Mouse (Mus musculus) forebrain, embryonic 10.5 days (tissue): ENCODE measurements around the gene Cd7. TPM values are rescaled to one million over a fixed set of nuclear protein-coding genes. Genes with fewer than 3 reads are reported as not detected.

ENCODE experiments used
- DNase-seq: peaks from one replicate; pipeline ENCODE4 v3.0.0-alpha.2; 2017; ENCODE audit warnings: low spot score; ENCODE audit errors: extremely low spot score
- H3K27ac ChIP-seq: fragments of 300-500 bp; sonication (generic); 2 replicates; pipeline ENCODE4 v1.5.1; 2016; ENCODE audit warnings: mild to moderate bottlenecking
- H3K27me3 ChIP-seq: fragments of 300-500 bp; sonication (generic); 2 replicates; pipeline ENCODE4 v1.6.1; 2016; ENCODE audit warnings: mild to moderate bottlenecking; ENCODE audit not compliant: poor library complexity, severe bottlenecking
- H3K36me3 ChIP-seq: fragments of 300-500 bp; sonication (generic); replicated peaks from 2 replicates; pipeline ENCODE4 v1.6.1; 2016; ENCODE audit warnings: mild to moderate bottlenecking, moderate library complexity
- H3K4me1 ChIP-seq: fragments of 300-500 bp; sonication (generic); 2 replicates; pipeline ENCODE4 v1.6.1; 2016
- H3K4me3 ChIP-seq: fragments of 300-500 bp; sonication (generic); 2 replicates; pipeline ENCODE4 v1.5.1; 2016; ENCODE audit warnings: mild to moderate bottlenecking, moderate library complexity
- H3K9me3 ChIP-seq: fragments of 300-500 bp; sonication (generic); 2 replicates; pipeline ENCODE4 v1.6.1; 2016; ENCODE audit warnings: mild to moderate bottlenecking, moderate library complexity
- WGBS: fragments of 180-500 bp; shearing (Covaris S2); methylation state at CpG from one replicate; pipeline ENCODE4 v1.1.7; 2016; 5-methylcytosine and 5-hydroxymethylcytosine counted together
- polyA plus RNA-seq: library from polyadenylated mRNA; unstranded; fragments of >200 nt; fragmentation: Nextera tagmentation; extraction: Ambion mirVana; gene quantifications from 2 replicates; pipeline ENCODE4 v1.2.1, GENCODE M21; 2016

Cd7 gene
- polyA plus RNA-seq, 1 experiment from 2014 or later, result not detected

- peaks cover 3% of the 10 kb centered on the region; the same call in 1 of the 2 replicates for H3K4me1 ChIP-seq
- no peak for DNase-seq
- no peak overlapping the region for H3K4me3 ChIP-seq
- H3K9me3 ChIP-seq, result no peaks in the 10 kb centered on the region
- H3K27me3 ChIP-seq, result no peaks in the 10 kb centered on the region
- peaks cover 3% of the 10 kb centered on the region for H3K36me3 ChIP-seq
- H3K27ac ChIP-seq, result no peak overlapping the region
- 70% methylated on average over 5 of the region's 5 CpGs for WGBS
Measured at GRCm38 (mm10) chr11:121004281-121004680, 34.9 kb downstream of the Cd7 start.

GRCm38 (mm10) chr11:121001966-121002365, 37.3 kb downstream of the Cd7 start:
- 82% methylated on average over 4 of the region's 4 CpGs for WGBS
- Histone ChIP-seq H3K27me3 (no peaks in the 10 kb centered on the region), H3K4me3 (no peak overlapping the region), H3K27ac (no peak overlapping the region), H3K36me3 (peaks cover 13% of the 10 kb centered on the region), H3K9me3 (no peaks in the 10 kb centered on the region), H3K4me1 (peaks cover 3% of the 10 kb centered on the region; the same call in 1 of the 2 replicates)
- DNase-seq, result no peak

DNA sequence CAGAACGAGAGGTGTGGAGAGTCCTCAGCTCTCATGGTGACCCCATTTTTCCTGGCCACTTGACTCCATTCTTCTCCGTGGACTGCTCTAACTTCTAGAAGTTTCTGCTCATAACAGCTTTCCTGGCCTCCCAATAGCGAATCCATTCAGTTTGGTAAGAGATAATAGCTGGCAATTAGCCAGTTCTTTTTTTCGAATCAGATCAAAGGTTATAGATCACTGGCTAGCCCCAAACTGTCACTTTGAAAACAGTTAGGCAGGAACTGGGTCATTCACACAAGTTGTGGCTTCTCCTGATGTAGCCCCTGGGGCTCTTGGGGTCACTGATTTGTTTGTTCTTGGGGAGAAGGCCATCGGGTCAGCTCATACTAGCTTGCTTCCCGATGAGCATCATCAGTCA, 44.5 kb downstream of the Cd7 start:
- peaks cover 22% of the 10 kb centered on the region for H3K36me3 ChIP-seq
- DNase-seq, result no peak
- H3K9me3 ChIP-seq, result no peaks in the 10 kb centered on the region
- no peak overlapping the region for H3K27ac ChIP-seq
- 89% methylated on average over 6 of the region's 6 CpGs for WGBS
- no peak overlapping the region for H3K4me3 ChIP-seq
- H3K4me1 ChIP-seq, result peaks cover 25% of the 10 kb centered on the region
- no peaks in the 10 kb centered on the region for H3K27me3 ChIP-seq

- Histone ChIP-seq H3K4me1 (peaks cover 37% of the 10 kb centered on the region), H3K27ac (no peak overlapping the region), H3K27me3 (no peaks in the 10 kb centered on the region), H3K9me3 (no peaks in the 10 kb centered on the region), H3K36me3 (peaks cover 17% of the 10 kb centered on the region), H3K4me3 (no peak overlapping the region)
- 89% methylated on average over 5 of the region's 5 CpGs for WGBS
- no peak for DNase-seq
Measured at GRCm38 (mm10) chr11:120993586-120993985, 45.6 kb downstream of the Cd7 start.

DNA sequence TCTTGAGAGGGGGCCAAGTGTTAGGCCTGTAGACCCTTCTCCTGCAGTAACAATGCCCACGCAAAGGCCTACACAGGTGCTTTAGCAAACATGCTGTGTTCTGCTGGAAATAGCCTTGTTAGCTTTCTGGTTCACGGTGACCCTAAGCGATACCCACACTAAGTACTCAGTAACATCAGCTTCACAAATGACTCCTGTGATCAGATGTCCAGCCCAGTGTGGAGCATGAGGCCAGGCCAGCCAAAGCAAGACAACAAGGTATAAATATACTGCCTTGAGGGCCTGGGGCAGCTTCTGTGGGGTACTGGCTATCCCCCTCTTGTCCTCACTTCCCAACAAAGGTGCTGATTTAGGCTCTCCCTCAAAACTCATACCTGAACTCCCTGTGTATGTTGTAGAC, 46.1 kb downstream of the Cd7 start:
- Histone ChIP-seq H3K36me3 (peaks cover 21% of the 10 kb centered on the region), H3K4me3 (no peak overlapping the region), H3K27ac (no peak overlapping the region), H3K9me3 (no peaks in the 10 kb centered on the region), H3K27me3 (no peaks in the 10 kb centered on the region), H3K4me1 (peaks cover 42% of the 10 kb centered on the region)
- 94% methylated on average over 3 of the region's 3 CpGs for WGBS
- DNase-seq, result no peak

GRCm38 (mm10) chr11:120991791-120992190, 47.4 kb downstream of the Cd7 start:
- H3K27me3 ChIP-seq, result no peaks in the 10 kb centered on the region
- H3K9me3 ChIP-seq, result no peaks in the 10 kb centered on the region
- DNase-seq, result no peak
- 87% methylated on average over 3 of the region's 3 CpGs for WGBS
- H3K4me1 ChIP-seq, result peaks cover 51% of the 10 kb centered on the region
- H3K36me3 ChIP-seq, result peaks cover 28% of the 10 kb centered on the region
- H3K27ac ChIP-seq, result peak overlapping the region; percentile 100
- H3K4me3 ChIP-seq, result peak overlapping the region; percentile 100

GRCm38 (mm10) chr11:120990951-120991526, 48.2 kb downstream of the Cd7 start, which contains the start of gene Csnk1d:
TSS of gene Csnk1d (minus strand) at chr11:120991330.
- Histone ChIP-seq H3K4me1 (peaks cover 51% of the 10 kb centered on the region), H3K27ac (peak within 1 kb of the TSS; percentile 100), H3K36me3 (peaks cover 32% of the 10 kb centered on the region), H3K4me3 (peak within 1 kb of the TSS; percentile 100), H3K9me3 (no peaks in the 10 kb centered on the region), H3K27me3 (no peaks in the 10 kb centered on the region)
- under 1% methylated on average over 59 of the region's 59 CpGs for WGBS
- peak; percentile 98 for DNase-seq

GRCm38 (mm10) chr11:120990126-120990781, 49.0 kb downstream of the Cd7 start:
- peak; percentile 47 for DNase-seq
- no peaks in the 10 kb centered on the region for H3K27me3 ChIP-seq
- H3K27ac ChIP-seq, result peak overlapping the region; percentile 100
- H3K4me1 ChIP-seq, result peaks cover 51% of the 10 kb centered on the region
- 2% methylated on average over 31 of the region's 35 CpGs for WGBS
- H3K4me3 ChIP-seq, result peak overlapping the region; percentile 100
- no peaks in the 10 kb centered on the region for H3K9me3 ChIP-seq
- H3K36me3 ChIP-seq, result peaks cover 40% of the 10 kb centered on the region

- Histone ChIP-seq H3K9me3 (no peaks in the 10 kb centered on the region), H3K36me3 (peaks cover 47% of the 10 kb centered on the region), H3K4me3 (peak overlapping the region; percentile 100), H3K27ac (peak overlapping the region; percentile 100), H3K27me3 (no peaks in the 10 kb centered on the region), H3K4me1 (peaks cover 51% of the 10 kb centered on the region)
- 63% methylated on average over 1 of the region's 1 CpGs for WGBS
- no peak for DNase-seq
Measured at GRCm38 (mm10) chr11:120989523-120989922, 49.7 kb downstream of the Cd7 start.

GRCm38 (mm10) chr11:120988410-120988809, 50.8 kb downstream of the Cd7 start:
- Histone ChIP-seq H3K27ac (no peak overlapping the region), H3K4me3 (peak overlapping the region; percentile 100), H3K9me3 (no peaks in the 10 kb centered on the region), H3K4me1 (peaks cover 51% of the 10 kb centered on the region), H3K27me3 (no peaks in the 10 kb centered on the region), H3K36me3 (peaks cover 58% of the 10 kb centered on the region)
- WGBS, result 90% methylated on average over 4 of the region's 4 CpGs
- no peak for DNase-seq

DNA sequence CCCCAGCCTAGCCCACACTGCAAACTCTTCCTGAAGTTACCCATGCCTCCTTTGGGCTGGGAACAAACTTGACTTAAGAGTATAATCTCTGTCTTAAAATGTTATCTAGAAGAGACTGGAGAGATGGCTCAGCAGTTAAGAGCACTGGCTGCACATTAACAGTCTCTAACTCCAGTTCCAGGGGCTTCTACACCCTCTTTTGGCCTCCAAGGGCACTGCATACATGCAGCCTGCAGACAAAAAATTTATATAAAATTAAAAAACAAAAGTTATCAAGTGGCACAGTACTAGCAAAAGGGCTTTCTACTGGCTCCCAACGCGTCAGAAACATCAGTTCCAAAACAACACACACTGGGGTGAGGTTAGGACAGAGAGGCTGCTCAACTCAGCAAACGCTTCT, 51.6 kb downstream of the Cd7 start:
- Histone ChIP-seq H3K9me3 (no peaks in the 10 kb centered on the region), H3K36me3 (peaks cover 66% of the 10 kb centered on the region), H3K27ac (no peak overlapping the region), H3K27me3 (no peaks in the 10 kb centered on the region), H3K4me1 (peaks cover 44% of the 10 kb centered on the region), H3K4me3 (no peak overlapping the region)
- DNase-seq, result no peak
- WGBS, result 92% methylated on average over 3 of the region's 3 CpGs
